Mouse (Mus musculus): ENCODE data around the gene Cmtm1. TPM values are rescaled to one million over a fixed set of nuclear protein-coding genes. Genes with fewer than 3 reads are reported as not detected.
A peak's percentile ranks its signal among the peaks of the same experiment; 100 is the strongest.
"Not testable (repeated sequence)": the region's sequence is repeated elsewhere in the genome, so short reads cannot be mapped to it uniquely, and the experiment has no call there.

Cmtm1 gene
- total RNA-seq, 2 experiments from 2014 or later = not detected

- no peak for DNase-seq
- intact Hi-C loops (cut with DNase I) = no loop called here
These were observed 23.0 kb upstream of the Cmtm1 start for GRCm38 (mm10) chr8:104332665-104333631.

GRCm38 (mm10) chr8:104321930-104322329 lies 12.0 kb upstream of the Cmtm1 start, which contains the start of gene Cmtm2b:
TSS of gene Cmtm2b (plus strand) at chr8:104322230.
- DNase-seq; intact Hi-C loops (cut with DNase I): not testable (repeated sequence)

GRCm38 (mm10) chr8:104321267-104321666 lies 11.3 kb upstream of the Cmtm1 start, which contains the start of gene Gm11020:
TSS of gene Gm11020 (plus strand) at chr8:104321567.
- DNase-seq; intact Hi-C loops (cut with DNase I): not testable (repeated sequence)

- intact Hi-C loops (cut with DNase I) = no loop called here
- peak; percentile 10 for DNase-seq
These were observed 3.4 kb upstream of the Cmtm1 start for GRCm38 (mm10) chr8:104313311-104313710.

GRCm38 (mm10) chr8:104312023-104312422 lies 2.1 kb upstream of the Cmtm1 start:
- DNase-seq; intact Hi-C loops (cut with DNase I): not testable (repeated sequence)

GRCm38 (mm10) chr8:104308341-104308740 lies 1.6 kb downstream of the Cmtm1 start:
- intact Hi-C loops (cut with DNase I); DNase-seq: not testable (repeated sequence)

GRCm38 (mm10) chr8:104304962-104305361 lies 5.0 kb downstream of the Cmtm1 start:
- intact Hi-C loops (cut with DNase I) = no loop called here
- no peak for DNase-seq

- intact Hi-C loops (cut with DNase I); DNase-seq: not testable (repeated sequence)
These were observed 7.4 kb downstream of the Cmtm1 start for GRCm38 (mm10) chr8:104302536-104302935.

GRCm38 (mm10) chr8:104301577-104301976 lies 8.4 kb downstream of the Cmtm1 start:
- peak; percentile 30 for DNase-seq
- intact Hi-C loops (cut with DNase I) = not testable (repeated sequence)

- no peak for DNase-seq
- intact Hi-C loops (cut with DNase I) = no loop called here
These were observed 15.5 kb downstream of the Cmtm1 start for GRCm38 (mm10) chr8:104294396-104294795.

- DNase-seq; intact Hi-C loops (cut with DNase I): not testable (repeated sequence)
These were observed 16.9 kb downstream of the Cmtm1 start, which contains the start of gene Cmtm2a for GRCm38 (mm10) chr8:104293081-104293480. TSS of gene Cmtm2a (minus strand) at chr8:104293181.

- intact Hi-C loops (cut with DNase I) = no loop called here
These were observed 41.0 kb downstream of the Cmtm1 start for GRCm38 (mm10) chr8:104268937-104269440.

GRCm38 (mm10) chr8:104268368-104268767 lies 41.6 kb downstream of the Cmtm1 start:
- intact Hi-C loops (cut with DNase I) = no loop called here
- no peak for DNase-seq

More at GRCm38 (mm10) chr8:104268937-104269440, 41.0 kb downstream of the Cmtm1 start:
- peak; percentile 57 for DNase-seq

GRCm38 (mm10) chr8:104264271-104264935 lies 45.5 kb downstream of the Cmtm1 start:
- intact Hi-C loops (cut with DNase I) = not testable (repeated sequence)
- peak; percentile 84 for DNase-seq

GRCm38 (mm10) chr8:104261802-104262201 lies 48.1 kb downstream of the Cmtm1 start:
- intact Hi-C loops (cut with DNase I); DNase-seq: not testable (repeated sequence)

GRCm38 (mm10) chr8:104253016-104253415 lies 56.9 kb downstream of the Cmtm1 start:
- intact Hi-C loops (cut with DNase I) = no loop called here
- DNase-seq = peak; percentile 25

GRCm38 (mm10) chr8:104251461-104251860 lies 58.5 kb downstream of the Cmtm1 start:
- intact Hi-C loops (cut with DNase I) = no loop called here
- DNase-seq = no peak

GRCm38 (mm10) chr8:104250439-104251367 lies 59.2 kb downstream of the Cmtm1 start, which contains the start of gene Cklf:
TSS of gene Cklf (plus strand) at chr8:104250861.
- intact Hi-C loops (cut with DNase I) = no loop called here
- peak; percentile 87 for DNase-seq

- intact Hi-C loops (cut with DNase I) = no loop called here
- DNase-seq = no peak
These were observed 60.4 kb downstream of the Cmtm1 start for GRCm38 (mm10) chr8:104249442-104249996.
